Mouse (Mus musculus): Measurements from ENCODE around the gene Gm20388.
A peak's percentile ranks its signal among the peaks of the same experiment; 100 is the strongest.

Gene Gm20388

GRCm38 (mm10) chr8:123883094-123883493, 3972.5 kb downstream of the Gm20388 start:
- no peak for DNase-seq (ENCODE audit: low spot score in 2 of 2)

GRCm38 (mm10) chr8:123884721-123885565, 3974.3 kb downstream of the Gm20388 start:
- no peak for DNase-seq (ENCODE audit: low spot score in 2 of 2)

GRCm38 (mm10) chr8:123887163-123887562, 3976.5 kb downstream of the Gm20388 start:
- no peak for DNase-seq (ENCODE audit: low spot score in 2 of 2)

GRCm38 (mm10) chr8:123887956-123888355, 3977.3 kb downstream of the Gm20388 start:
- DNase-seq (ENCODE audit: low spot score in 2 of 2), result no peak

- no peak for DNase-seq (ENCODE audit: low spot score in 2 of 2)
Observed at GRCm38 (mm10) chr8:123889797-123890196, 3979.2 kb downstream of the Gm20388 start.

DNA sequence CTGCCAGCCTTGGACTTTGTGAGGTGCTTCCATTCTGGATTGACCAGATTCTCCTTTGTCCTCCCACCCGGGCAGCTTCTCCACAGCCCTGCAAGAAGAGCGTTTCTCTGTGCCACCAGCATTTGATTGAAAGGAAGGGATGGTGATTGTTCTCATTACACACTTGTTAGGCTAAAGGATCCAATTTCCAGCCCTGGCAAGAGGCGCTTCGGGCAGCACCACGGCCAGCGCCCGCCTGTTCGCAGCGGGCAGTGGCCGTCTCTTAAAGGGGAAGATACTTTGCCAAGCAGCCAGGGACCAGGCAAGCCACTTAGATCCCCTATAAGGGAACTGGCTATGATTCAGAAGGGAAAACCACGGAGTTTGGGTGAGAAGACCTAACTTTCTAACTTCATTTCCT, 3980.6 kb downstream of the Gm20388 start:
- DNase-seq (ENCODE audit: low spot score in 2 of 2), result peak in 1 of 2 experiments; percentile 15

- no peak for DNase-seq (ENCODE audit: low spot score in 2 of 2)
Observed at GRCm38 (mm10) chr8:123891883-123892585, 3981.4 kb downstream of the Gm20388 start.

- DNase-seq (ENCODE audit: low spot score in 2 of 2), result no peak
Observed at GRCm38 (mm10) chr8:123892586-123893155, 3982.0 kb downstream of the Gm20388 start.

- DNase-seq (ENCODE audit: low spot score in 2 of 2), result no peak
Observed at GRCm38 (mm10) chr8:123893413-123893812, 3982.8 kb downstream of the Gm20388 start.

DNA sequence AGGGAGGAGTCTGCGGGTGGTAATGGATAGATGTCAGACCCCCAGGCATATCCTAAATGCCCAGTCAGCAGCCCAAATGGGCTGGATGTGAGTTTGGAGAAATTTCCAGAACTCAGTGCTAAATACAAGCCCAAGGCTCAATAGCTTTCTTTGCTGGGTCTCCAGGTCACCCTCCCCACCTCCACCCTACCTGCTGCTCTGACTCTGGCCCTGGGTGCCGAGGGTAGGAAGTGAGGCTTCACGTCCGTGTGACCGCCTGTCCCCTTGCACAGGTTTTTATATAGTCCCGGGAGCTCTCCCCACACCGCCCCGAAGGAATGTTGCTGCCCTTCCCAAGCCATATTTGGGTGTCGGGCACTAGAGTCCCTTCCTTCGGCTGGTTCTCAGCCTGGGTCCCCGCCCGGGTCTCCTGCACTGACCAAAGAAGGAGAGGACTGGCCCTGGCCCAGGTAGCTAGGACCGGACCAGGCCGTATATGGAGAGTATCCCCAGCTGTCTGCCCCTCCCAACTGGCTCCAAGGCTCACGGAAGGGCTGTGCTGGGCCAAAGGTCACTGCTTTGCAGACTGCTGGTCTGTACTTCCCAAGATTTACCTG, 3984.0 kb downstream of the Gm20388 start, which contains the start of gene Acta1:
Gene Acta1, minus strand, starts transcription at position 250 of the 596 bp plus-strand sequence.
- DNase-seq (ENCODE audit: low spot score in 2 of 2), result no peak

DNA sequence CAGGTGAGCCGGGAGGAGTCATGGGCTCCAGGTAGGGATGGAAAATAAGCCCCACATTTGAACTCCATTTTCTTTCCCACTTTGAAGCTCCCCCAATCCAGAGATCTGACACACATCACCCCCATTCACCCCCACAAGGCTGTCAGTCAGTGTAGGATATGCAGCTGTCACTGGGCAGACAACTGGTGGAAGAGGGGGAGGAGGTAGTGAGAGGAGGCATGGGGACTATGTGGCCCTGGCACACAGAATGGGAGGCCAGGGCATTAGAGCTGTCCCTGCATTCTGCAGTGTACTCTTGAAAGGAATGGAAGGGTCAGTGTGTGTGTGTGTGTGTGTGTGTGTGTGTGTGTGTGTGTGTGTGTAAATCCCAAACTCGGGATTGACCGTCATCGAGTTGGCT, 3984.6 kb downstream of the Gm20388 start:
- DNase-seq (ENCODE audit: low spot score in 2 of 2), result no peak

DNA sequence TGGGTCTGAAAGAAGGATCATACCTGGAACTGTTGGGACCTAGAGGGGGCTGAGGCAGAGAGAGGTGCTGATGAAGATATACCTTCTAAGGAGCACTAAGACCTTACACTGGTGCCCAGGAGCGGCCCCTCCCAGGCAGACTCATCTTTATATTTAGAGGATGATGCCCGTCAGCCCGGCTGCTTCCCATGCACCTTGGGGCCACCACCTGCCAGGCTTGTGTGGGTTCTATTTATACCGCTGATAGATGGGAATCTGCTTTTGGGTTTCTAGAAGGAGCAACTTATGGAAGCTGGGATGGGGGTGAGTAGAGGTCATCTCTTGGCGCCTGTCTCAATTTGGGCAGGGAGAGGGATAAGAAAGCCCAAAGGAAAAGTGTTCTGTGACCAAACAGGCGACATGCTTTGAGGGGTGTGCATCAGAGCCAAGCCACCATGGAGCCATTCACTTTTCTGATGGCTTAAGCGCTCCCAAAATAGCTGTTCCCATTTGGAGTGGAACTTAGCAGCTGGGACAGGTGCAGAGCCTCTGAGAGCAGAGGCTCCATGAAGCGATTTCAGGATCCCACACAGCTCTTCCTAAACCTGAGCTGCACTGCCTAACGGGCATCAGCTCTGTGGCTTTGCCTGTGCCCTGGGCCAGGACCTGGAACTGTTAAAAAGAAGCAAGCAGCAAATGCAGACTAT, 3985.2 kb downstream of the Gm20388 start:
- DNase-seq (ENCODE audit: low spot score in 2 of 2), result no peak

GRCm38 (mm10) chr8:123896366-123896761, 3985.7 kb downstream of the Gm20388 start:
- no peak for DNase-seq (ENCODE audit: low spot score in 2 of 2)

DNA sequence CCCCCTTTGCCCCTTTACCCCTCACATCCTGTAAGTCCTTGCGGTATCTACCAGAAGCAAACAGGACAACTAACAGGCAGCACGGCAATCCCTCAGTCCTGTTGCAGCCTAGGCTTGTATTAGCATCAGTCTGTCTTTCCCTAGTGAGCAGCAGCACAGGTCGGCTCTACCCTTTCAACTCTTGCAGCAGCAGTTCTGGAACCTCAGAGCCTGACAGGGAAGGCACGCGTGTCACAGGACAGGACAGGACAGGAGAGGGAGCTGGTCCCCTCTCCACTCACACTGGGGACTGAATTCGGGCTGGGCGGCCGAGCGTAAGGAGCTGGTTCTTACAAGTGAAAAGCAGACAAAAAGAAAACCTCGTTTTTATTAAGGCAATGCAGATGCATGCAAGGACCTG, 3986.1 kb downstream of the Gm20388 start:
- no peak for DNase-seq (ENCODE audit: low spot score in 2 of 2)

GRCm38 (mm10) chr8:123898576-123898975, 3987.9 kb downstream of the Gm20388 start:
- DNase-seq (ENCODE audit: low spot score in 2 of 2), result no peak

DNA sequence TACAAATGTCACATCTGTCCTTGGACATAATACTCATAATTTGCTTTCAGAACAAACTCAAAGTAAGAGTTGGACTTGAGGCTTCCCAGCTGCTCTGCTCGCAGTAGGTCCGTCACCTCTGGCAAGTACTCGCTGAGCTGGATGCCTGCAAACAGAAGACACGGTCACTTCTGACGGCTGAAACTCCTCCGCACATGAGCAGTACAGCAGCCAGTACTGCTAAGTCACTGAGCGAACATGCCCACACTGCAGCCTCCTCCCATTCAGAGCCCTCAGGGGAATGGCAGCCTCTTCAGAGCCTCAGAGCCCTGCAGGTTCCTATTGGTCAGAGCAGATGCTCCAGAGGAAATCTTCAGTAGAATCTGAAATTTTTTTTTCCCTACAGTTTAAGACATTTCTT, 3988.7 kb downstream of the Gm20388 start:
- DNase-seq (ENCODE audit: low spot score in 2 of 2), result no peak

GRCm38 (mm10) chr8:123902653-123903052, 3992.0 kb downstream of the Gm20388 start:
- no peak for DNase-seq (ENCODE audit: low spot score in 2 of 2)

GRCm38 (mm10) chr8:123907604-123908003, 3997.0 kb downstream of the Gm20388 start:
- DNase-seq (ENCODE audit: low spot score in 2 of 2), result no peak

- no peak for DNase-seq (ENCODE audit: low spot score in 2 of 2)
Observed at GRCm38 (mm10) chr8:123912265-123912664, 4001.6 kb downstream of the Gm20388 start.

DNA sequence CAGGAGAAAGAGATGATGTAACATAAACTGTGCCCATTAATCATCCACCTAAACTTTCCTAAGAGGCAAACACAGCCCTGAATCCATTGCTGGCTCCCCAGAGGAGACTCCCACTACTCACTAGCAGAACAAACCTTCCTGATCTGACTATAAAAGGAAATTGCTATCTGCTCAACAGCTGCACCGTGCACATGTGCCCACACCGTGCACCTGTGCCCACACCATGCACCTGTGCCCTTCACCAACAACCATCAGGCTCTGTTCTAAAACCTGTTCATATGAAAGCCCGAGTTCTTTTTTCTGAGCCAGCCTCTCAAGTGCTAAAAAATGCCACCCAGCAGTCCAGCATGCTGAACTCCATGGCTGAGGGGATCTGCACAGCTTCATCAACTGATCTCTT, 4004.0 kb downstream of the Gm20388 start:
- DNase-seq (ENCODE audit: low spot score in 2 of 2), result no peak

GRCm38 (mm10) chr8:123924719-123925118, 4014.1 kb downstream of the Gm20388 start:
- peak; percentile 45 to 59 for DNase-seq (ENCODE audit: low spot score in 2 of 2)

GRCm38 (mm10) chr8:123925671-123926070, 4015.0 kb downstream of the Gm20388 start:
- no peak for DNase-seq (ENCODE audit: low spot score in 2 of 2)

All from urinary bladder, adult 18-20 months (tissue).